Mouse (Mus musculus) heart, adult 2 months (tissue): ENCODE measurements around the gene 2610028H24Rik. TPM values are rescaled to one million over a fixed set of nuclear protein-coding genes. Genes with fewer than 3 reads are reported as not detected.

ENCODE experiments used
- DNase-seq, 2 experiments: peaks; one replicate each; pipeline ENCODE4 v3.0.0; 2021
- H3K27ac ChIP-seq: fragments of 200-600 bp; 2 replicates; pipeline ENCODE4 v1.8.1; 2022
- H3K27me3 ChIP-seq: fragments of 200-500 bp; 2 replicates; pipeline ENCODE4 v1.6.1; 2012; ENCODE audit warnings: mild to moderate bottlenecking, low read length, inconsistent platforms, mixed read lengths; ENCODE audit not compliant: control insufficient read depth, insufficient read depth
- H3K36me3 ChIP-seq: fragments of 200-500 bp; 2 replicates; pipeline ENCODE4 v1.6.1; 2012; ENCODE audit warnings: low read length, inconsistent platforms; ENCODE audit not compliant: control insufficient read depth, insufficient read depth
- H3K4me1 ChIP-seq: fragments of 200-500 bp; 2 replicates; pipeline ENCODE4 v1.6.1; 2011; ENCODE audit warnings: low read length; ENCODE audit not compliant: control insufficient read depth, insufficient read depth
- H3K4me3 ChIP-seq: fragments of 200-600 bp; 2 replicates; pipeline ENCODE4 v1.8.1; 2022
- H3K79me2 ChIP-seq: fragments of 200-500 bp; replicated peaks from 2 replicates; pipeline ENCODE4 v1.6.1; 2012; ENCODE audit warnings: mild to moderate bottlenecking, inconsistent platforms, low read length, moderate library complexity, mixed read lengths; ENCODE audit not compliant: control insufficient read depth, insufficient read depth
- H3K9ac ChIP-seq: fragments of 200-500 bp; 2 replicates; pipeline ENCODE4 v1.6.1; 2012; ENCODE audit warnings: low read depth, mild to moderate bottlenecking, control low read depth, inconsistent platforms, low read length, mixed read lengths
- CTCF ChIP-seq: fragments of 200-600 bp; IDR thresholded peaks from 2 replicates; pipeline ENCODE4 v1.8.1; 2022; ENCODE audit warnings: antibody characterized with exemption, mild to moderate bottlenecking, moderate library complexity
- EP300 ChIP-seq: fragments of 200-500 bp; IDR thresholded peaks from 2 replicates; pipeline ENCODE4 v1.6.1; 2011; ENCODE audit warnings: low read depth, low read length, control low read depth; ENCODE audit not compliant: insufficient read depth
- POLR2A ChIP-seq: fragments of 200-500 bp; IDR thresholded peaks from 2 replicates; pipeline ENCODE4 v1.6.1; 2011; ENCODE audit warnings: mild to moderate bottlenecking, low read depth, low read length, control low read depth; ENCODE audit not compliant: insufficient read depth
- WGBS: fragments of 180-500 bp; shearing (Covaris S2); methylation state at CpG from one replicate; pipeline ENCODE4 v1.1.7; 2018; 5-methylcytosine and 5-hydroxymethylcytosine counted together
- intact Hi-C: fragments of 180-260 bp; cut with DNase I; formaldehyde crosslinking; loops from one replicate; pipeline ENCODE4 v1.15.1; 2025
- polyA plus RNA-seq: library from polyadenylated mRNA; depleted of rRNA; stranded (reverse); fragments of >200 nt; gene quantifications from 2 replicates; pipeline ENCODE4 v1.2.3, GENCODE M21; 2012
- total RNA-seq, 2 experiments: library from RNA; stranded (reverse); gene quantifications; 2 replicates each; pipeline ENCODE4 v1.2.3; 2021

Gene 2610028H24Rik
- total and polyA plus RNA-seq, 3 experiments: 0.20 to 1.8 TPM; not detected in 1

GRCm38 (mm10) chr10:76461255-76461654, 12.4 kb downstream of the 2610028H24Rik start:
- TF ChIP-seq CTCF (no peak), POLR2A (no peak), EP300 (no peak)
- no peak for DNase-seq
- intact Hi-C loops: no loop called here
- Histone ChIP-seq H3K36me3 (no peaks in the 10 kb centered on the region), H3K27me3 (no peaks in the 10 kb centered on the region), H3K27ac (no peak overlapping the region), H3K9ac (no peak overlapping the region), H3K4me3 (no peak overlapping the region), H3K79me2 (no peaks in the 10 kb centered on the region; the same call in 1 of the 2 replicates), H3K4me1 (no peaks in the 10 kb centered on the region)
- WGBS: 90% methylated on average over 1 of the region's 1 CpGs

DNA sequence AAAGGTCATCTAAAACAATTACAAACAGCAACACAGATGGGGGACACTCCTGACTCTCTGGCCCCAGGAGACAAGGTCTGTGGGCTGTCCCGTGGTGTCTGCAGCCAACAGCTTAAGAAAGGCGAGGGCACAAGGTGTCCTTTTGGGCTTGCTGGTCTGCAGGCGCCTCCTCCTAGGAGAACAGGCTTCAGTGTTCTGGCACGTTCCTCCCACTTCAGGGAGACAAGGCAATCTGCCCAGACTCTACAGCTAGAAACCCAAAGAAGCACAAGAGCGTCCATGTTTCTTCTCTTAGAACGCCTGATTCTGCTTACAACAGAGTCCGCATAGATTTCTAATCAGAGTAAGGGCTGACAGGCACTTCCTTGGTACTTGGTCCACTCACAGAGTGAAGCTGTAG, 13.4 kb downstream of the 2610028H24Rik start:
- DNase-seq: no peak
- intact Hi-C loops: no loop called here
- no peak overlapping the region for H3K27ac ChIP-seq
- H3K9ac ChIP-seq: no peak overlapping the region
- H3K4me3 ChIP-seq: no peak overlapping the region
- 90% methylated on average over 7 of the region's 7 CpGs for WGBS
- no peak for TF ChIP-seq EP300
- TF ChIP-seq POLR2A: no peak
- no peaks in the 10 kb centered on the region for H3K4me1 ChIP-seq
- no peaks in the 10 kb centered on the region for H3K36me3 ChIP-seq
- no peaks in the 10 kb centered on the region; the same call in 1 of the 2 replicates for H3K79me2 ChIP-seq
- H3K27me3 ChIP-seq: no peaks in the 10 kb centered on the region

- intact Hi-C loops: no loop called here
- 87% methylated on average over 6 of the region's 6 CpGs for whole genome bisulfite sequencing
These were observed 13.8 kb downstream of the 2610028H24Rik start for GRCm38 (mm10) chr10:76462721-76463120.

GRCm38 (mm10) chr10:76468203-76469162, 19.6 kb downstream of the 2610028H24Rik start, which contains the start of the genes Mcm3ap and Ybey:
Mcm3ap (plus strand) TSS chr10:76468927.
Ybey (minus strand) TSS chr10:76469114.
- intact Hi-C loops: loop anchor here (1.0 to 5.0 kb wide), 2 partner anchors 25 to 64 kb away; partner anchors contain the start of gene Lss
- peaks cover 1% of the 10 kb centered on the region for H3K4me1 ChIP-seq
- peaks cover 4% of the 10 kb centered on the region for H3K79me2 ChIP-seq
- peak within 1 kb of the TSS; percentile 72 for H3K4me3 ChIP-seq
- peak within 1 kb of the TSS; percentile 98 for H3K9ac ChIP-seq
- H3K27me3 ChIP-seq: no peaks in the 10 kb centered on the region
- peak; percentile 75 for TF ChIP-seq CTCF
- TF ChIP-seq EP300: 0 out of 2 replicates have a peak, but pooled peaks have one; percentile 26
- peak; percentile 80 for TF ChIP-seq POLR2A
- whole genome bisulfite sequencing: 1% methylated on average over 55 of the region's 55 CpGs
- peak; percentile 90 for DNase-seq
- H3K36me3 ChIP-seq: no peaks in the 10 kb centered on the region; the same call in 1 of the 2 replicates
- peak within 1 kb of the TSS; percentile 75 for H3K27ac ChIP-seq

More at GRCm38 (mm10) chr10:76462721-76463120, 13.8 kb downstream of the 2610028H24Rik start:
- DNase-seq: no peak
- H3K36me3 ChIP-seq: no peaks in the 10 kb centered on the region
- no peaks in the 10 kb centered on the region for H3K27me3 ChIP-seq
- H3K27ac ChIP-seq: no peak overlapping the region
- no peak overlapping the region for H3K9ac ChIP-seq
- H3K4me3 ChIP-seq: no peak overlapping the region
- no peaks in the 10 kb centered on the region; the same call in 1 of the 2 replicates for H3K79me2 ChIP-seq
- TF ChIP-seq EP300: no peak
- TF ChIP-seq POLR2A: no peak
- TF ChIP-seq CTCF: no peak
- H3K4me1 ChIP-seq: no peaks in the 10 kb centered on the region

- peaks cover 6% of the 10 kb centered on the region; the same call in 1 of the 2 replicates for H3K79me2 ChIP-seq
- DNase-seq: no peak
- no peaks in the 10 kb centered on the region; the same call in 1 of the 2 replicates for H3K36me3 ChIP-seq
- H3K27ac ChIP-seq: no peak overlapping the region
- no peak for TF ChIP-seq EP300
- TF ChIP-seq POLR2A: no peak
- no peak for TF ChIP-seq CTCF
- intact Hi-C loops: no loop called here
- H3K9ac ChIP-seq: no peak overlapping the region; the same call in 1 of the 2 replicates
- WGBS: 89% methylated on average over 5 of the region's 5 CpGs
- H3K4me3 ChIP-seq: no peak overlapping the region
- peaks cover 1% of the 10 kb centered on the region for H3K4me1 ChIP-seq
- no peaks in the 10 kb centered on the region for H3K27me3 ChIP-seq
These were observed 24.9 kb downstream of the 2610028H24Rik start for GRCm38 (mm10) chr10:76473759-76474158.
